Comparison of ENCODE assay signal across 8 mouse cellular contexts in the genomic region with DNA sequence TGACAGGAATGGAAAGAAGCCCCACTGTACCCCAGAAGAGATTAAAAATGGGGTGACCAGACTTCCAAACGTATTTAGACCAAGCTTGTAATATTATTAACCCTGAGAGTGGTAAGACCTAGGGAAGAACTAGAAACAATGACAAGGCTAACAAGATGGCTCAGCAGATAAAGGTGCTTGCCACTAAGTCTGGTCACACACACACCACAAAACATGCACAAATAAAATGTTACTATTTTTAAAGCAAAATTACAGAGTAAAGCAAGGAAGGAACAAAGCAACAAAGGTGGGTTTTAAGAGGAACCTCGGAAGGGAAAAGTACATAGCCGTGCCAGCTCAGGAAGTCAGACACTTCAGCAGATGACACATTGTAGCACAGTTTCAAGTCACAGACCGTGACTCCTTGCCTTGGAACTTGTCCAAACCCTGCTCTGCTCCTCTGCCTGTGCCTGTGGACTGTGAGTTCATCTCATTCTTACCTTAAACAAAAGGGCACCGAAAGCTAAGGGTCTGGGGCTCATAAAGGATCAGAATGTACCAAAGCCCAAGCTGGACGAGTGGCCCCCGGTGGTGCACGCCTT. TPM values are rescaled to one million over a fixed set of nuclear protein-coding genes. Genes with fewer than 3 reads are reported as not detected.
DNase-seq lines count a peak whose midpoint lies in the region; ATAC-seq lines count a peak whose summit lies in the region.

No protein-coding gene starts in this region.

- H3K9ac ChIP-seq in heart, embryonic 14.5 days (ENCODE audit: low read length): no peak overlapping the region
- peak overlapping the region; percentile 93 for H3K9ac ChIP-seq in liver, embryonic 12.5 days

- H3K27ac ChIP-seq in heart, embryonic 14.5 days (replicated peaks in 1 of 2; ENCODE audit: control insufficient read depth in 1 of 2, insufficient read depth in 1 of 2, low read depth in 2 of 2, low read length in 2 of 2): 0 out of 4 replicates have a peak overlapping the region, but pooled peaks of 1 of the 2 experiments have one; percentile 1
- H3K27ac ChIP-seq in liver, embryonic 12.5 days: peak overlapping the region; percentile 88

- no peak for ATAC-seq in heart, embryonic 14.5 days (ENCODE audit: insufficient number of reproducible peaks, insufficient read depth, low FRiP score, low read depth)
- ATAC-seq in liver, embryonic 12.5 days: no peak
- ATAC-seq in erythroid progenitor cell, adult 5-6 weeks (replicated peaks; ENCODE audit: low FRiP score, poor library complexity, severe bottlenecking): no peak

- no peak for DNase-seq in heart, adult 9 months (ENCODE audit: low spot score in 2 of 2)
- DNase-seq in CD4-positive helper T cell, adult 2 months (ENCODE audit: low read depth, low spot score): peak; percentile 34
- peak; percentile 77 to 79 for DNase-seq in spleen, postnatal 36 days (ENCODE audit: low spot score in 2 of 2)
- no peak for DNase-seq in cerebellum, adult 9-11 months

- H3K4me2 ChIP-seq in heart, embryonic 14.5 days (ENCODE audit: low read length): peak overlapping the region; percentile 24; the same call in 1 of the 2 replicates
- peak overlapping the region; percentile 88 for H3K4me2 ChIP-seq in liver, embryonic 12.5 days

- H3K9me3 ChIP-seq in heart, embryonic 14.5 days (ENCODE audit: control insufficient read depth, low read length): no peaks in the 10 kb centered on the region
- H3K9me3 ChIP-seq in erythroblast, embryonic 14.5 days (ENCODE audit: control insufficient read depth, low read length): peaks cover 8% of the 10 kb centered on the region
- peaks cover 3% of the 10 kb centered on the region; the same call in 1 of the 2 replicates for H3K9me3 ChIP-seq in liver, embryonic 12.5 days (replicated peaks)

- H3K36me3 ChIP-seq in heart, embryonic 14.5 days (ENCODE audit: control insufficient read depth, insufficient read depth, low read length): no peaks in the 10 kb centered on the region
- H3K36me3 ChIP-seq in erythroblast, embryonic 14.5 days (ENCODE audit: control insufficient read depth): peaks cover 61% of the 10 kb centered on the region
- peaks cover 50% of the 10 kb centered on the region for H3K36me3 ChIP-seq in liver, embryonic 12.5 days

- peaks cover 9 to 18% of the 10 kb centered on the region in 2 experiments for H3K4me1 ChIP-seq in heart, embryonic 14.5 days (ENCODE audit: control insufficient read depth in 2 of 2, insufficient read depth in 2 of 2, low read length in 2 of 2)
- peaks cover 72% of the 10 kb centered on the region for H3K4me1 ChIP-seq in erythroblast, embryonic 14.5 days (ENCODE audit: control insufficient read depth)
- H3K4me1 ChIP-seq in liver, embryonic 12.5 days: peaks cover 62% of the 10 kb centered on the region

- 52% methylated on average over 8 of the region's 8 CpGs for WGBS in heart, embryonic 14.5 days
- 47% methylated on average over 8 of the region's 8 CpGs for WGBS in liver, embryonic 12.5 days (ENCODE audit: insufficient replicate concordance)

- no peak overlapping the region for H3K4me3 ChIP-seq in heart, embryonic 14.5 days (ENCODE audit: control insufficient read depth in 1 of 2, insufficient read depth in 1 of 2, low read depth in 1 of 2, low read length in 2 of 2)
- H3K4me3 ChIP-seq in erythroblast, embryonic 14.5 days (replicated peaks): peak overlapping the region; percentile 73
- peak overlapping the region; percentile 97 for H3K4me3 ChIP-seq in liver, embryonic 12.5 days

- H3K27me3 ChIP-seq in heart, embryonic 14.5 days (ENCODE audit: control insufficient read depth, insufficient read depth, low read length): no peaks in the 10 kb centered on the region
- no peaks in the 10 kb centered on the region for H3K27me3 ChIP-seq in erythroblast, embryonic 14.5 days (ENCODE audit: control insufficient read depth)
- no peaks in the 10 kb centered on the region for H3K27me3 ChIP-seq in liver, embryonic 12.5 days (replicated peaks)

RNA-seq across cellular contexts. Expression of gene Dyrk3, which starts 3.1 kb away (rescaled TPM):
- 1.5 and 1.7 TPM in 2 replicates for polyA plus RNA-seq in heart, embryonic 14.5 days (2014; fragmentation: Nextera tagmentation; extraction: Ambion mirVana)
- polyA plus RNA-seq in erythroblast, embryonic 14.5 days (2012): 3.7 and 5.1 TPM in 2 replicates
- polyA plus RNA-seq in liver, embryonic 12.5 days (2016; fragmentation: Nextera tagmentation; extraction: Ambion mirVana): 17.6 and 17.7 TPM in 2 replicates
- total RNA-seq in erythroid progenitor cell, adult 5-6 weeks (2015; ENCODE audit: low replicate concordance): 25.2 and 25.9 TPM in 2 replicates
- total RNA-seq in erythroid progenitor cell, adult 5-6 weeks (2017; ENCODE audit: low replicate concordance): 14.4 and 23.5 TPM in 2 replicates

RNA-seq across cellular contexts. Expression of gene Eif2d, which starts 17.9 kb away (rescaled TPM):
- polyA plus RNA-seq in heart, embryonic 14.5 days (2014; fragmentation: Nextera tagmentation; extraction: Ambion mirVana): 49.6 and 50.2 TPM in 2 replicates
- 2.4 and 2.8 TPM in 2 replicates for polyA plus RNA-seq in erythroblast, embryonic 14.5 days (2012)
- 42.2 and 42.6 TPM in 2 replicates for polyA plus RNA-seq in liver, embryonic 12.5 days (2016; fragmentation: Nextera tagmentation; extraction: Ambion mirVana)
- total RNA-seq in erythroid progenitor cell, adult 5-6 weeks (2015; ENCODE audit: low replicate concordance): 28.1 and 29.6 TPM in 2 replicates
- 14.4 and 19.4 TPM in 2 replicates for total RNA-seq in erythroid progenitor cell, adult 5-6 weeks (2017; ENCODE audit: low replicate concordance)

RNA-seq across cellular contexts. Expression of gene Mapkapk2, which starts 37.4 kb away (rescaled TPM):
- 59.9 and 96.1 TPM in 2 replicates for polyA plus RNA-seq in heart, embryonic 14.5 days (2014; fragmentation: Nextera tagmentation; extraction: Ambion mirVana)
- 1.3 and 1.5 TPM in 2 replicates for polyA plus RNA-seq in erythroblast, embryonic 14.5 days (2012)
- polyA plus RNA-seq in liver, embryonic 12.5 days (2016; fragmentation: Nextera tagmentation; extraction: Ambion mirVana): 25.7 and 27.0 TPM in 2 replicates
- total RNA-seq in erythroid progenitor cell, adult 5-6 weeks (2015; ENCODE audit: low replicate concordance): 30.3 and 36.9 TPM in 2 replicates
- total RNA-seq in erythroid progenitor cell, adult 5-6 weeks (2017; ENCODE audit: low replicate concordance): 16.0 and 23.2 TPM in 2 replicates

Comparison
In these comparisons a context has a peak if more than half of its experiments do, and no peak if none do; other contexts are left out.
1. H3K4me3 ChIP-seq: peak in erythroblast, embryonic 14.5 days (single experiment) and liver, embryonic 12.5 days (single experiment); none in heart, embryonic 14.5 days (0 of 2).
2. DNase-seq: peak in CD4-positive helper T cell, adult 2 months (single experiment) and spleen, postnatal 36 days (2 of 2); none in heart, adult 9 months (0 of 2) and cerebellum, adult 9-11 months (single experiment).
3. RNA of gene Eif2d, which starts 17.9 kb away (polyA plus RNA-seq): 49.6 to 50.2 TPM in heart, embryonic 14.5 days and 42.2 to 42.6 TPM in liver, embryonic 12.5 days; 2.4 to 2.8 TPM in erythroblast, embryonic 14.5 days; every median in the first group is over 10 times any median in the second.
4. RNA of gene Mapkapk2, which starts 37.4 kb away (polyA plus RNA-seq): 59.9 to 96.1 TPM in heart, embryonic 14.5 days and 25.7 to 27.0 TPM in liver, embryonic 12.5 days; 1.3 to 1.5 TPM in erythroblast, embryonic 14.5 days; every median in the first group is over 10 times any median in the second.